Mouse (Mus musculus): ENCODE results near the gene Psapl1.
A peak's percentile ranks its signal among the peaks of the same experiment; 100 is the strongest.

The Psapl1 gene

GRCm38 (mm10) chr5:36203916-36204315, at the start of gene Psapl1:
Psapl1 (plus strand) TSS chr5:36204021.
- no peak for DNase-seq

- no peak for DNase-seq
Observed at GRCm38 (mm10) chr5:36154879-36155485, 48.8 kb upstream of the Psapl1 start.

- no peak for DNase-seq
Observed at GRCm38 (mm10) chr5:36165424-36166302, 38.2 kb upstream of the Psapl1 start.

GRCm38 (mm10) chr5:36166346-36167013, 37.3 kb upstream of the Psapl1 start:
- DNase-seq, result no peak

GRCm38 (mm10) chr5:36168963-36169650, 34.7 kb upstream of the Psapl1 start:
- no peak for DNase-seq

GRCm38 (mm10) chr5:36174569-36175115, 29.2 kb upstream of the Psapl1 start:
- DNase-seq, result no peak

- DNase-seq, result no peak
Observed at GRCm38 (mm10) chr5:36176409-36176808, 27.4 kb upstream of the Psapl1 start.

- DNase-seq, result no peak
Observed at GRCm38 (mm10) chr5:36176873-36177272, 26.9 kb upstream of the Psapl1 start.

- DNase-seq, result no peak
Observed at GRCm38 (mm10) chr5:36178215-36178614, 25.6 kb upstream of the Psapl1 start.

GRCm38 (mm10) chr5:36178785-36179184, 25.0 kb upstream of the Psapl1 start:
- DNase-seq, result no peak

- DNase-seq, result no peak
Observed at GRCm38 (mm10) chr5:36179708-36180107, 24.1 kb upstream of the Psapl1 start.

- no peak for DNase-seq
Observed at GRCm38 (mm10) chr5:36182326-36182725, 21.5 kb upstream of the Psapl1 start.

- no peak for DNase-seq
Observed at GRCm38 (mm10) chr5:36186294-36187053, 17.3 kb upstream of the Psapl1 start.

GRCm38 (mm10) chr5:36188310-36188709, 15.5 kb upstream of the Psapl1 start:
- no peak for DNase-seq

GRCm38 (mm10) chr5:36191285-36191684, 12.5 kb upstream of the Psapl1 start:
- no peak for DNase-seq

- peak; percentile 12 to 17 for DNase-seq
Observed at GRCm38 (mm10) chr5:36191876-36192275, 11.9 kb upstream of the Psapl1 start.

GRCm38 (mm10) chr5:36192677-36193076, 11.1 kb upstream of the Psapl1 start:
- DNase-seq, result no peak

GRCm38 (mm10) chr5:36194631-36195030, 9.2 kb upstream of the Psapl1 start:
- DNase-seq, result no peak

- DNase-seq, result no peak
Observed at GRCm38 (mm10) chr5:36195436-36195835, 8.4 kb upstream of the Psapl1 start.

- DNase-seq, result no peak
Observed at GRCm38 (mm10) chr5:36199519-36199918, 4.3 kb upstream of the Psapl1 start.

- DNase-seq, result no peak
Observed at GRCm38 (mm10) chr5:36202781-36203180, 1.0 kb upstream of the Psapl1 start.

- no peak for DNase-seq
Observed at GRCm38 (mm10) chr5:36203421-36203820, 400 bp upstream of the Psapl1 start.
